Mouse (Mus musculus) ES-E14 (cell line): ENCODE data around the gene Nrxn3. TPM values are rescaled to one million over a fixed set of nuclear protein-coding genes. Genes with fewer than 3 reads are reported as not detected.

Source experiments
- DNase-seq: peaks from one replicate; pipeline ENCODE4 v3.0.0-alpha.2; 2013; ENCODE audit warnings: low read depth, low spot score
- H3K27ac ChIP-seq: 2 replicates; pipeline ENCODE4 v1.5.1; 2012; ENCODE audit warnings: low read depth, mild to moderate bottlenecking, low read length, moderate library complexity, mixed read lengths; ENCODE audit not compliant: poor library complexity, insufficient read depth, severe bottlenecking
- H3K36me3 ChIP-seq: 2 replicates; pipeline ENCODE4 v1.6.1; 2012; ENCODE audit warnings: mild to moderate bottlenecking, low read length, moderate library complexity, mixed read lengths; ENCODE audit not compliant: control insufficient read depth, poor library complexity, insufficient read depth, severe bottlenecking
- H3K4me1 ChIP-seq, 2 experiments: fragments of 150-350 bp in 1 of 2; sonication (generic) in 1 of 2; 2 replicates each; pipeline ENCODE4 v1.6.1; 2012; ENCODE audit warnings: low read length in 2 of 2, mild to moderate bottlenecking in 1 of 2, mixed read lengths in 1 of 2; ENCODE audit not compliant: control insufficient read depth in 2 of 2, insufficient read depth in 2 of 2, poor library complexity in 1 of 2
- H3K4me3 ChIP-seq, 2 experiments: fragments of 150-350 bp in 1 of 2; sonication (generic) in 1 of 2; 2 replicates each; pipeline ENCODE4 v1.5.1; 2012; ENCODE audit warnings: low read length in 2 of 2, low read depth in 1 of 2, mild to moderate bottlenecking in 1 of 2, mixed read lengths in 1 of 2; ENCODE audit not compliant: insufficient read depth in 1 of 2, poor library complexity in 1 of 2, severe bottlenecking in 1 of 2
- H3K9ac ChIP-seq: 2 replicates; pipeline ENCODE4 v1.6.1; 2012; ENCODE audit warnings: low read depth, mild to moderate bottlenecking, low read length, mixed read lengths; ENCODE audit not compliant: poor library complexity, insufficient read depth, severe bottlenecking
- H3K9me3 ChIP-seq: fragments of 150-350 bp; sonication (generic); 2 replicates; pipeline ENCODE4 v1.6.1; 2012; ENCODE audit warnings: low read depth, mild to moderate bottlenecking, low read length; ENCODE audit not compliant: control insufficient read depth, insufficient read depth
- CHD2 ChIP-seq: IDR thresholded peaks from 2 replicates; pipeline ENCODE4 v1.6.1; 2014; ENCODE audit warnings: mild to moderate bottlenecking, low read depth, low read length, inconsistent platforms
- HCFC1 ChIP-seq: IDR thresholded peaks from 2 replicates; pipeline ENCODE4 v1.6.1; 2012; ENCODE audit warnings: low read length, inconsistent platforms, borderline replicate concordance; ENCODE audit not compliant: insufficient read depth
- MAFK ChIP-seq: IDR thresholded peaks from 2 replicates; pipeline ENCODE4 v1.6.1; 2014; ENCODE audit warnings: mild to moderate bottlenecking, low read depth, low read length, inconsistent platforms; ENCODE audit not compliant: insufficient read depth
- ZC3H11A ChIP-seq: IDR thresholded peaks from 2 replicates; pipeline ENCODE4 v1.6.1; 2012; ENCODE audit warnings: low read depth, mild to moderate bottlenecking, inconsistent platforms, low read length, borderline replicate concordance
- ZNF384 ChIP-seq: IDR thresholded peaks from 2 replicates; pipeline ENCODE4 v1.6.1; 2012; ENCODE audit warnings: low read depth, low read length, inconsistent platforms
- in situ Hi-C, 2 experiments: fragments of 600-800 bp; cut with MboI; formaldehyde crosslinking; loops; one replicate each; pipeline ENCODE4 v1.15.1; 2025; ENCODE audit warnings: low sequenced_read_pairs in 2 of 2, inconsistent platforms in 1 of 2; ENCODE audit not compliant: unreplicated experiment in 2 of 2
- total RNA-seq: library from RNA; depleted of rRNA; stranded (reverse); fragments of 300-350 nt; gene quantifications from 2 replicates; pipeline ENCODE4 v1.2.3, GENCODE M21; 2012

The Nrxn3 gene
- total RNA-seq, 1 experiment = 0.13 TPM

DNA sequence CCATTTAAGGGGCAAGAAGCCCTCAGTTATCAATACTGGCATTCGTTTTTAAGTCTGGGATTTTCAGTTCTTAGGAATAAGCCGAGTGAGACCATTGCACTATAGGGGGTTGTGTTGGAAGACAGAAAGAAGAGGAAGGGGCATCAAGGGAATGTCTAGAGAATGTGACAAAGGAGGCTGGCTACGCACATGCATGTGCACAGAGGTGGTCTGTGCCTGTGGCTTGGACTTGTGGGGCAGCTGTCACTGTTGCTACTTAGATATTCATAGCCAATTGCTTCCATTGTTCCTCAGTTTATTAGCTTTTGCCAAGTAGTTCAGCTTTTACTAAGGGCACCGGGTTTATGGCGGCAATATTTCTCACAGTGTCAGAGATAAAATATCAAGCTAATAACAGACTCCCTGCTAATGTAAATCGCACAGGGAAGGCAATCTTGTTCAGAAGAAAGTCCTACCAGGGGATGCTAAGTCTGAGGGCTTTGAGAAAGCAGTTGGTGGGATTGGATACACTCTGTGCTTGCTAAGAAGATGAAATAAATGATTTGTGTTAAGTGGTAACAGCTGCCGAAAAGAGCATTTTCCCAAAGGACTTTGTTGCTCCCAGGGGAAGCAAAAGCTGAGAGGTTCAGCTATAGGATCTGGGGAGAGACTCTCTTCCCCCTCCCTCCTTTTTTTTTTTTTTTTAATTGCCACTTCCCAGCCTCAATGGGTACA lies 177.5 kb downstream of the Nrxn3 start:
- Histone ChIP-seq H3K4me3 (no peak overlapping the region), H3K9me3 (no peaks in the 10 kb centered on the region), H3K9ac (no peak overlapping the region), H3K27ac (no peak overlapping the region), H3K36me3 (no peaks in the 10 kb centered on the region), H3K4me1 (peaks cover 0 to 3% of the 10 kb centered on the region in 2 experiments; a peak in 1 of 4 replicates)
- DNase-seq = no peak
- in situ Hi-C loops = no loop called here
- TF ChIP-seq MAFK (no peak), CHD2 (no peak), ZNF384 (no peak), HCFC1 (no peak), ZC3H11A (no peak)

DNA sequence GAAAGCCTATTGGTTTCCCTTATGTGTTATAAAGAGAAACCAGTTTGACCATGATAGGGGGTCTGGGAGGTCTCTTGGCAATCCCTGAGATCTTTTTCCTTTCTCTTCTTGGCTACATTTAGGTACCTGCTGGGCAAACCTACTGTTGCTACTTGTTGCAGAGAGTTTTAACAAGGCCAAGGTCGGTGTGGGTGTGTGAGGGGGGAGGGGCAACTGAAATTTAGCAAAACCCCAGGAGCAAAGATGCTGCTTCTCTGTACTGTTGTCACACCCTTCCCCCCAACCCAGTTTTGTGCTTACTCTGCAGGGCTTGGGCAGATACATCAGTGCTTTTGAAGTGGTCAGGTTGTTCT lies 178.0 kb downstream of the Nrxn3 start:
- H3K9me3 ChIP-seq = no peaks in the 10 kb centered on the region
- peaks cover 0 to 3% of the 10 kb centered on the region in 2 experiments; a peak in 1 of 4 replicates for H3K4me1 ChIP-seq
- in situ Hi-C loops = no loop called here
- TF ChIP-seq ZNF384 (no peak), CHD2 (no peak), HCFC1 (no peak), ZC3H11A (no peak), MAFK (no peak)
- no peaks in the 10 kb centered on the region for H3K36me3 ChIP-seq
- no peak overlapping the region for H3K9ac ChIP-seq
- H3K4me3 ChIP-seq = no peak overlapping the region
- H3K27ac ChIP-seq = no peak overlapping the region
- DNase-seq = peak; percentile 6

DNA sequence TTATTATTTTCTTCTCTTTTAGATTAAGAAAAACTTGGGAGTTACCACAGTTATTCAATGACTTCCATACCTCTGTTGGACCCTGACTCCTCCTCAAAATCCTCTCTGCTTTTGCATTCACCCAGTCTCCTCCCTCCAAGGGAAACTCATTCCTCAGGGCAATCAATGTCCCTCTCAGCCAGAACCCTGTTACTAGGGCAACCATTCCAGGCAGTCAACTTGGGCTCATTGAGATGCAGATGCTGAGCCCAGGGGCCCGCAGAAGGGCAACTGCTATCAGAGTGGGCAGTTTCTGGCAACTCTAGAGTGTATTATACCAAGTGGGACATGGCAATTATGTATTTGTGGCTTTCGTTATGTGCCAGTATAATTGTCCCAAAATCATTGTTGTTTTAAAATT lies 188.1 kb downstream of the Nrxn3 start:
- H3K27ac ChIP-seq = no peak overlapping the region
- H3K4me1 ChIP-seq = peaks cover 2% of the 10 kb centered on the region in 2 experiments; a peak in 1 of 4 replicates
- no peaks in the 10 kb centered on the region for H3K36me3 ChIP-seq
- no peak overlapping the region for H3K9ac ChIP-seq
- TF ChIP-seq HCFC1 (no peak), ZNF384 (no peak), ZC3H11A (no peak), CHD2 (no peak), MAFK (no peak)
- in situ Hi-C loops = no loop called here
- DNase-seq = peak; percentile 68
- H3K4me3 ChIP-seq = no peak overlapping the region
- H3K9me3 ChIP-seq = no peaks in the 10 kb centered on the region

DNA sequence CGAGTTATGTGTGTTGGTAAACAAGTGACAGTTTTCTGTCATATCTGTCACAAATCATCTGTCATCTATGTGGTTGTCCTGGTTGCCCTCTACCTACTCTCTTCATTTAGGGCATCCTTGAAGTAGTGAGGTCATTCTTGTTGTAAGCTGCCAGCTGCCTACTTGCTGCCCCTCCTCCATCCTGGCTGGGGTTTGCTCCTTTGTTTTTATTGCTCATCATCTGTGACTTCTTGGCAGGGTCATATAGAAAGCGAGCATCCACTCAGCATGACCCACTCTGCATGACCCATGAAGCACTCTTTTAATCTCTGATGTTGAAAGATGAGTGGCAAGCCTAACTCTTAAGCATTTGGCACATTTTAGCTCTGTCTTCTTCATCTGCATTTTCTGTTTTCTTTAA lies 194.1 kb downstream of the Nrxn3 start:
- DNase-seq = no peak
- Histone ChIP-seq H3K27ac (no peak overlapping the region), H3K4me3 (no peak overlapping the region), H3K9me3 (no peaks in the 10 kb centered on the region), H3K36me3 (no peaks in the 10 kb centered on the region), H3K4me1 (no peaks in the 10 kb centered on the region), H3K9ac (no peak overlapping the region)
- in situ Hi-C loops = no loop called here
- TF ChIP-seq MAFK = no peak
- TF ChIP-seq HCFC1 = no peak
- no peak for TF ChIP-seq ZC3H11A
- TF ChIP-seq CHD2 = no peak
- TF ChIP-seq ZNF384 = no peak

DNA sequence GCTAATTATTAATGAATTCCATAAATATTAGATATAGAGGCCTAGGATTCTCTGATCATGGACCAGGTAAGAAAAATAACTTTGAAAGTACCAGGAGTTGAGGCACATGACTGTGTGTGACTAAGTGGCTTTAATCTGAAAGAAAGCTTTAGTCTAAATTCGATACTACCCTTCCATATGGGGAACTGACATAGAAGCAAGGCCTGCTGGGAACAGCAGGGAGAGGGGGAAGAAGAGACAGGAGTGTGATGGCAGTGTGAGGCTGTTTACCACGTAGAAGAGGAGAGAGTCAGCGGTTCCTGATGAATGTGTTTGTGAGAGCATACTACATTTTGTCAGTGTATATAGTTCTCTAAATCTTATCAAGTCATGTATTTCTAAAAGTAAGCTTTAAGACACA lies 202.2 kb downstream of the Nrxn3 start:
- Histone ChIP-seq H3K9ac (no peak overlapping the region), H3K27ac (no peak overlapping the region), H3K9me3 (no peaks in the 10 kb centered on the region), H3K36me3 (no peaks in the 10 kb centered on the region), H3K4me1 (no peaks in the 10 kb centered on the region), H3K4me3 (no peak overlapping the region)
- DNase-seq = no peak
- TF ChIP-seq ZC3H11A (no peak), MAFK (no peak), ZNF384 (no peak), CHD2 (no peak), HCFC1 (no peak)
- in situ Hi-C loops = no loop called here
